Mouse (Mus musculus) ZHBTc4 (cell line): ENCODE measurements at regions not wholly inside any gene's neighbourhood (a gene's known extent, or its start where the extent isn't known, plus 50 kb on each side); places are given as distances from the start of the nearest gene placed in this dataset.

Experiments
- DNase-seq: peaks from one replicate; pipeline ENCODE4 v3.0.0-alpha.2; 2011; ENCODE audit warnings: low read depth, low spot score

GRCm38 (mm10) chr3:50761766-50762165 is 318.4 kb upstream of the Slc7a11 start:
- no peak for DNase-seq

- no peak for DNase-seq
These were observed 314.7 kb upstream of the Slc7a11 start for GRCm38 (mm10) chr3:50758106-50758505.

GRCm38 (mm10) chr3:50737173-50737572 is 293.8 kb upstream of the Slc7a11 start:
- DNase-seq = no peak

DNA sequence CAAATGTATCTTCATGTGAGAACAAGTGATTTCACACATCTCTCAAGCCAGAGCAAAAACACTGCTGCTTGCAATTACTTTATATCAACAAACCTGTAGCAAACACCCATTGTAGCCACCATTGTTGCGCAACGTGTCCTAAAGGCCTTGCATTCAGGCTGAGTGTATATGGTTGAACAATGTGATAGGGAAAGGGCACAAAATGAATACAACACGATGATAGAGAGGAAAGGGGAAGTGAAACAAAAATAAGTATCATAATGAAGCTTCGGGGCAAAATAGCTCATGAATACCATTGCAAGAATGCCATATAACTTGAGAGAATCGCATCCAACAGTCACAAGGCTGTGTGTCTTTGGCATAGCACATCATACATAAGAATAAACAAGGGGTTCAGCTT is 275.6 kb upstream of the Slc7a11 start:
- DNase-seq = no peak

GRCm38 (mm10) chr3:50713463-50713862 is 270.0 kb upstream of the Slc7a11 start:
- no peak for DNase-seq

DNA sequence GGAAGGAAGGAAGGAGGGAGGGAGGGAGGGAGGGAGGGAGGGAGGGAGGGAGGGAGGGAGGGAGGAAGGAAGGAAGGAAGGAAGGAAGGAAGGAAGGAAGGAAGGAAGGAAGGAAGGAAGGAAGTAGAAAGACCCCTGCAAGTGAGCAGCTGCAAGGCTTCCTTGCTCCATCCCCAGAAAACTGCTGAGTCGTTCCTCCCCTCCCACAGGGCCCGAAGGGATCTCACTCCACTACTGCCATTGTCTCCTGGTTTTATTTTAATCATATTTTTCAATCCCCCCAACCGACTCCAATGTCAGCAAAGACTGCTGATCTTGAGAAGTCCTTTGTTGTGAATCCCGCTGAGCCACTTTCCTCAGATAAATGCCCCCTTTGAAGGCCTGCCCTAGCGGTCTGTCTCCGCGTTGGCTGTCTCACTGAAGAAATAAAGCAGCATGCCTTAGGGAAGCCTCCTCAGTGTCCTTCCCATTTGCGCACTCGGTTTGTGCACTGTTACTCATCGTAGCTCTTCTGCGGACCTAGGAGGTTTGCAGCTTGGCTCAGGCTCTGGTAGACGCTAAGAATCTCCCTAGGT is 266.1 kb upstream of the Slc7a11 start:
- DNase-seq = no peak

DNA sequence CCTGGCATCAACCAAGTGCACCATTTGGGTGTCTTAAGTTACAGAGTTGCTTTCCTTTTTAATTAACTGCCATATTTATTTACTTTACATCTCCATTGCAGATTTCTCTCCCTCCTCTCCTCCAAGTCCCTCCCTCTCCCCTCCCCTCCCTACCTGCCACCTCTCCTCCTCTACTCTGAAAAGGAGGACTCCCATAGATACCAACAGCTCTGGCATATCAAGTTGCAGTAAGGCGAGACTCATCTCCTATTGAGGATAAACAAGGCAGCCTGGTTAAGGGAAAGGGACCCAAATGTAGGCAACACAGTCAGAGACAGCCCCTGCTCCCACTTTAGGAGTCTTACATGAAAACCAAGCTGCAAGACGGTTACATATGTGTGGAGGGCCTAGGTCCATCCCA is 263.3 kb upstream of the Slc7a11 start:
- DNase-seq = no peak

GRCm38 (mm10) chr3:50694904-50695680 is 251.7 kb upstream of the Slc7a11 start:
- no peak for DNase-seq

- peak; percentile 48 for DNase-seq
These were observed 251.1 kb upstream of the Slc7a11 start for GRCm38 (mm10) chr3:50694497-50694896.

DNA sequence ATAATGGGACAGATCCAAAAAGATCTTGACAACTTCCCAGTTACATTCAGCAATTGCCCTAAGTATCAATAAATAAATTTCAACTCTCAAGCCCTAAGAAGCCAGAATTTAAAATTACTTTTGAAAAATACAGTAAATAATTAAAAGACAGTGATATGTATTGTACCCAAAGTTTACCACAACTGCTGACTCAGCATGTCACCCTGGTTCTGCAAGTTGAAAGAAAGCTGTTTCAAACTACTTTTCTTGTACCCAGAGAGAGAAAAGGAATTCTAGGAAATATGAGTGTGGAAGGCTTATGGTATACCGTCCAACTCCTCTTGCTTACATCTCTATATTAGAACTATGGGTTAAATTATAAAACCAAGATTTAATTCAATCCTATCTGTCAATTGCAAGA is 248.9 kb upstream of the Slc7a11 start:
- DNase-seq = no peak

DNA sequence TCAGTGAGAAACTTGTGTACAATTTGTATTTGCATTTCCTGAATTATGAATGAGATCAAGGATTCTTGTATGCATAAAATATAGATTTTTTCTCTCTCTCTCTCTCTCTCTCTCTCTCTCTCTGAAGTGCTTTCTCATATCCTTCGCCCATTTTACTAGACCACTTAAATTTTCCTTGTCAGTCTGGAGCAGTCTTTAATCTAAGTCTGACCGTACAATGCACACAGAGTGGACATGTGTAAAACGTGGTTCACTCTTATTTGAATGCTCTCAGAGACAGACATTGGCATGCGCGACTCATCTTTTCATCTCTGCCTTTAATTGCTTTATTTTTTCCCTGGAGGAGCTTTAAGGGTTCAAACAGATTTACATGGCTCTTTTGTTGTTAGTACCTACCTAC is 247.3 kb upstream of the Slc7a11 start:
- no peak for DNase-seq

DNA sequence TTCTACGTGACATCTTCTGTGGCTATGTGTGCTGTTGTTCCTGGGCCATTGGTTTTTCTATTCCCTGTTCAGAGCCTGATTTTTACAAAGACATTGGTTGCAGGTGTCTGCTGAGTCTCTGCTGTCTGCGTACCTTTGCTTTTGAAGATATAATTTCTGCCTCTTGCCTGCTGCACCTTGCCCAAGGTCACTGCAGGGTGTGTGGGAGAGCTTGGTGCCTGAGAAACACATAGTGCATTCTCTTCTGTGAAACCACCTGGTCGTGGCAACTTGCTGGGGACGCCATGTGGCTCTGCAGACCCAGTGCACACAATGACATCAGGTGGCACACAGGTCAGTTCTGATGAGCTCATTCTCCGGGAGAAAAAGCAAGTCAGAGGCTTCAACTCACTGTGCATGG is 246.0 kb upstream of the Slc7a11 start:
- no peak for DNase-seq

GRCm38 (mm10) chr3:50687755-50688154 is 244.3 kb upstream of the Slc7a11 start:
- peak; percentile 7 for DNase-seq

- DNase-seq = no peak
These were observed 235.2 kb upstream of the Slc7a11 start for GRCm38 (mm10) chr3:50678611-50678988.

GRCm38 (mm10) chr3:50677953-50678610 is 234.7 kb upstream of the Slc7a11 start:
- no peak for DNase-seq

- no peak for DNase-seq
These were observed 232.4 kb upstream of the Slc7a11 start for GRCm38 (mm10) chr3:50675769-50676168.

DNA sequence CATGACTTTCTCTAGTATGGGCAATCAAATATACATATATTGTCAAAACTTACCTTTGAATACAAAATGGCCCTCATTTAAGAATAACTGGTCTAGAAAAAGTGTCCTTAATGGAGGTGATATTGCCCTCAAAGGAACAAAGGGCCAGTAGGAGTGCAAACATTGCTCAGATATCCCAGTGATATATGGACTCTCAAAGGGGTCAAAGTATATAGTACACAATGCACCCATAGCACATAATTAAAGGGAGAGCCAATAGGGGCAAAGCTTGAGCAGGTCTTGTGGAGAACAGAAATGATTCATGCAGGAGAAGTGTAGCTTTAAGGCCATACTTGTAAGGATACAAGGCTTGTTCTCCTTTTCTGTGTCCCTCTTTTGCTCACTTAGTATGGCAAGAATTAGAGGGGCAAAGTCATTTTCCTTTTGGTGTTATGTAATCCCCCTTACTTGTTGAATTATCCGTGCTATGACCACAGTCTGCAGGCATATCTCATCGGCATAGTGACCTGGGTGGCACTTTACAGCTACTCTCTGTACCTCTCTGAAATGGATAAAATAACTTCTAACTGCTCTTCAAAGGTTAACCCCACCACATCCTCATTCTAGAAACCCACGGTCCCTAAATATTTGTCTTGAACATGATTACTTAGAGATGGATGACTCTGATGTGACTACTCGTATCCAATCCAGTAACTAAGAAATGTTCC is 231.6 kb upstream of the Slc7a11 start:
- no peak for DNase-seq

GRCm38 (mm10) chr3:50665316-50665715 is 221.9 kb upstream of the Slc7a11 start:
- no peak for DNase-seq

DNA sequence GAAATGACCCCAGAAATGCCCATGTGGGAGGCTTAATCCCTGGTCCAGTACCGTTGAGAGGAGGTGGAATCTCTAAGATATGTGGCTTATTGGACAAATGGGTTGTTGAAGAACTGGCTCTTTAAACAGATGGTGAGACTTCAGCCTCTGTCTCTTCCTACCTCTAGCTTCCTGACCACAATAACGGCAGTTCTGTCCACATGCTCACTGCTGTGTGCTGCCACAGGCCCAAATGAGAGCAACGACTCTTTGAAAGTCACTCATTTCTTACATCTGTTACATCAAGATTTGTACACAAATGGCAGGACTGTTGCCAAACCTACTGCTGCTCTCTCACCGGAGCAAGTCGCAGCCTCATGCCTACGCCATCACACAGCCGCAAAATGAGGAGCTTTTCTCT is 217.6 kb upstream of the Slc7a11 start:
- DNase-seq = no peak

- no peak for DNase-seq
These were observed 217.2 kb upstream of the Slc7a11 start for GRCm38 (mm10) chr3:50660566-50660965.

DNA sequence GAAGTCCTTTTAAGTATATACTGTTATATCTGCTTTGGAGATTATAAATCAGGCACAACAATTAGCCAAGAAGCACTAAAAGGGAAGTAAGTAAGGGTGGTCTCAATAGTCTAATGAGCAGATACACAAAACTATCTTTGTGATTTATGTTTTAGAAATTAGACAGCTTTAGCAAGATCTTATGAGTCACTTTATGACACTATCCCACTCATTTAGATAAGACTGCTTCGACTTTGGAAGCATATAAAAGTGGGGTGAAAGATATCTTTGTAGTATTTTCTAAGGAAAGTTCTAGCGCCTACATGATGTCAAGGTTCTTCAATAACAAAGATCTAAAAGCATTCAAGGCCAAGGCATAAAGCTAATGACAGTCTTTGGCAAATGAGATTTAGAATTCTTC is 214.5 kb upstream of the Slc7a11 start:
- DNase-seq = no peak

DNA sequence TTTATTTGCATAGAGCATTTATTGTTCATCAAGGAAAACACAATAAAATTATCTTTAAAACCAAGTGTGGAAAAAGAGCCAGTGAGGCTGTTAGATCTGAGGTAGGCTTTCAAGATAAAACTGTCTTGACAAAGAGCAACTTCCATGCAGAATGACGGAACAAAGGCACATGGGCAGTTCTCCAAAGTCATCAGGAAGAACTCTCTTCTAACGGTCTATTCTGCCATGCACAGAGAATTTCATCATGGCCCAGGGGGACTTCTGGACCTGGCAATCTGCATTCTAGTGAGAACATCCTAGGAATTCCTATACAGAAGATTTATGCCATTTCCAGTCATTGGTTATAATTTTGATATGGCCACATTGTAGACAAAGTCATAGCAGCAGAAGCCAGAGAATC is 211.0 kb upstream of the Slc7a11 start:
- no peak for DNase-seq
